Mouse (Mus musculus): ENCODE results near the gene Neurog1.

Gene Neurog1

GRCm38 (mm10) chr13:56258196-56259020 lies 6.4 kb upstream of the Neurog1 start:
- no peak for DNase-seq (ENCODE audit: low read depth, low spot score)

- DNase-seq (ENCODE audit: low read depth, low spot score) = no peak
Observed at GRCm38 (mm10) chr13:56257469-56258153, 5.6 kb upstream of the Neurog1 start.

GRCm38 (mm10) chr13:56256716-56257299 lies 4.8 kb upstream of the Neurog1 start:
- no peak for DNase-seq (ENCODE audit: low read depth, low spot score)

- no peak for DNase-seq (ENCODE audit: low read depth, low spot score)
Observed at GRCm38 (mm10) chr13:56253379-56253778, 1.4 kb upstream of the Neurog1 start.

GRCm38 (mm10) chr13:56252783-56253182 lies 820 bp upstream of the Neurog1 start:
- no peak for DNase-seq (ENCODE audit: low read depth, low spot score)

- DNase-seq (ENCODE audit: low read depth, low spot score) = no peak
Observed at GRCm38 (mm10) chr13:56251176-56251923, 613 bp downstream of the Neurog1 start.

GRCm38 (mm10) chr13:56250551-56251161 lies 1.3 kb downstream of the Neurog1 start:
- no peak for DNase-seq (ENCODE audit: low read depth, low spot score)

GRCm38 (mm10) chr13:56249593-56250341 lies 2.2 kb downstream of the Neurog1 start:
- no peak for DNase-seq (ENCODE audit: low read depth, low spot score)

GRCm38 (mm10) chr13:56243104-56243503 lies 8.9 kb downstream of the Neurog1 start:
- DNase-seq (ENCODE audit: low read depth, low spot score) = no peak

- no peak for DNase-seq (ENCODE audit: low read depth, low spot score)
Observed at GRCm38 (mm10) chr13:56240012-56240770, 11.8 kb downstream of the Neurog1 start.

GRCm38 (mm10) chr13:56237905-56238304 lies 14.1 kb downstream of the Neurog1 start:
- no peak for DNase-seq (ENCODE audit: low read depth, low spot score)

GRCm38 (mm10) chr13:56236194-56236593 lies 15.8 kb downstream of the Neurog1 start:
- no peak for DNase-seq (ENCODE audit: low read depth, low spot score)

- DNase-seq (ENCODE audit: low read depth, low spot score) = no peak
Observed at GRCm38 (mm10) chr13:56228790-56229189, 23.2 kb downstream of the Neurog1 start.

GRCm38 (mm10) chr13:56226175-56226954 lies 25.6 kb downstream of the Neurog1 start:
- DNase-seq (ENCODE audit: low read depth, low spot score) = no peak

- DNase-seq (ENCODE audit: low read depth, low spot score) = no peak
Observed at GRCm38 (mm10) chr13:56223625-56224024, 28.3 kb downstream of the Neurog1 start.

- DNase-seq (ENCODE audit: low read depth, low spot score) = no peak
Observed at GRCm38 (mm10) chr13:56222849-56223246, 29.1 kb downstream of the Neurog1 start.

GRCm38 (mm10) chr13:56221995-56222848 lies 29.7 kb downstream of the Neurog1 start:
- DNase-seq (ENCODE audit: low read depth, low spot score) = no peak

Data from embryo, embryonic 11.5 days (tissue).